Mouse (Mus musculus) embryo, embryonic 11 days (tissue): ENCODE measurements around the gene Susd3.

Source experiments
- DNase-seq: peaks from one replicate; pipeline ENCODE4 v3.0.0-alpha.2; 2015

Gene Susd3

DNA sequence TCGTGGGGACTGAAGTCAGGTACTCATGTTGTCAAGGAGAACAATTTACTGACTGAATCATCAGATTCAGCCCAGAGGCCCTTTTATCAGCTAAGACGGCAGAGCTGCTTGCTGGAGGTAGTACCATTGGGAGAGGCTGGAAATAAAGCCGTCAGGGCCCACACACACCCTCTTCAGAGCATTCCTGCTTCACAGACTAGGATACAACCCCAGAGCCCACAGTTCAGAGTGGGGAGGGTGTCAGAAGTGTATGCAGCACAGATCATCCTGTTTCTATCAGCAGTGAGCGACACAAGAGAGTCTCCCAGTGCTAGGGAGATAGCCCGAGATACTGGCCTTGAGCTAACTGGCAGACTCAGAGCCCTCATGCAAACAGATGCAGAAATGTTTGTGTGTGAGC lies 65.3 kb downstream of the Susd3 start:
- no peak for DNase-seq

DNA sequence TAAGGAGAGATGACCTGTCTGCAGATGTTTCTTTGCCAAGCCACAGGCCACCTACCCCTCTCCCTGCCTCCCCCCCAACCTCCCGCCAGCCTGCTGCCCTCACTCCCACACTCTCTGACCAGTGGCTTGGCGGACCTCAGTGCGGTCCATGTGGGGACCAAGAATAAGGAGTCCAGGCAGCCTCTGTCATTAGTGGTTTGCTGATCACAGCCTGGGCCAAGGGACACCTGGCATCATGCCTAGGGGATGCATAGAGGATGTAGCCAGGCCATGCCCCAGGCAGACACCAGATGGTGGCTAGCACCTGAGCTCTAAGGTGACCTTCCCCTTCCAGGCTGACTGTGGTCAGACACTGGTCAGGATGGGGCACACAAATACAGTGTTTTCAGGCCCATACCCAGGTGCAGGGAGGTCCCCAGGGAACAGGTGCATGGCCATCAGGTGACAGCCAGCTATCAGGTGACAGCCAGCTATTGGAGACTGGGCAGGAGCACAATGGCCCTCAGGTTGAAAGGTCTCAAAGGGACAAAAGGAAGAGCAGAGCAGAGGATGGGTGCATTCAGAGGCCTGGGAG lies 67.0 kb downstream of the Susd3 start:
- DNase-seq = no peak

DNA sequence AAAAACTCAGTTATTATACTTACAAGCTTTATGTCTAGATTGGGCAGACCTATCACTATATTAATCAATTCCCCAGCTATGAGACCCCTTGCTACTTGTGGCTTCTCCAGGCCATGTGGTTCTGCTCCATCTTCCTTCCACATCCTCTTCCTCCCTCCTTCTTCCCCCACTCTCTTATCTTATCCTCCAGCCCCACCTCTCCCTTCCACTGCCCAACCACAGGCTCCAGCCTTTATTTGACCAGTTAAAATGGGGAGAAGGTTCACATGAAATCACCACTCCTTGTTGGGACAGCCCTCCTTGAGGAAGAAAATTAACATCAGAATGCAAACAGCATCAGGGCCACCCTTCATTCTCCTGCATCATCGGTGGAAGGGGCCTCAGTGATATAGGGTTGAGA lies 67.8 kb downstream of the Susd3 start:
- DNase-seq = no peak
